Mouse (Mus musculus) embryo, embryonic 10 days (tissue): Measurements from ENCODE around the gene Glul.
"Not testable (repeated sequence)": the region's sequence is repeated elsewhere in the genome, so short reads cannot be mapped to it uniquely, and the experiment has no call there.

Source experiments
- DNase-seq: peaks from one replicate; pipeline ENCODE4 v3.0.0-alpha.2; 2015; ENCODE audit warnings: low spot score

Gene Glul

DNA sequence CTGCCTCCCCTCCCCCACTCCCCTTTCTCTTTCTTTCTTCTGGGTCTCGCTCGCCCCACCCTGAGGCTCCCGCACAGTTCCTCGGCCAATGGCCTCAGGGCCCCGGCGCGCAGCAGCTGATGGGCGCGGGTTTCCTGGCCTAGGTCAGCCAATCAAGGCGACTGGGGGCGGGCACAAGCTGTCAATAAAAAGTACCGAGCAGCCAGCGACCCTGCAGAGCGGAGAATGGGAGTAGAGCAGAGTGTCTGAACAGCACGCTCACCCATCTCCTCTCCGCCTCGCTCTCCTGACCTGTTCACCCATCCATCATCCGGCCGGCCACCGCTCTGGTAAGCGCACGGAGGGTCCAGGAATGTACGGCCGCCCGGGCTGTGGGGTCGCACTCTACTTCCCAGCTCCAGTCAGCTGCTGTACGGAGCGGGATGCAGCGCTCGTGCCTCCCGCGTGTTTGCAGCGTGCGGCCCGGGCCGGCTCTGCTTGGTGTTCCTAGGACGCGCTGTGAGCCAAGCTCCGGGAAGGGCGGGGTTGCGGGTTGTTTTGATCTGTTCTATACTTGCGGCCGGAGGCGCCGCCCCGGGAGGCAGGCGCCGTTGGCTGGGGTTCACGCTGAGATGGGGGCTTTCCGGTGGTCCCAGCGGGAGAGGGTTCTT lies at the start of gene Glul, which contains the start of gene Teddm2:
Gene Glul, plus strand, starts transcription at position 214 of the 650 bp plus-strand sequence.
Gene Teddm2, minus strand, starts transcription at position 498 of the 650 bp plus-strand sequence.
- peak; percentile 97 for DNase-seq

DNA sequence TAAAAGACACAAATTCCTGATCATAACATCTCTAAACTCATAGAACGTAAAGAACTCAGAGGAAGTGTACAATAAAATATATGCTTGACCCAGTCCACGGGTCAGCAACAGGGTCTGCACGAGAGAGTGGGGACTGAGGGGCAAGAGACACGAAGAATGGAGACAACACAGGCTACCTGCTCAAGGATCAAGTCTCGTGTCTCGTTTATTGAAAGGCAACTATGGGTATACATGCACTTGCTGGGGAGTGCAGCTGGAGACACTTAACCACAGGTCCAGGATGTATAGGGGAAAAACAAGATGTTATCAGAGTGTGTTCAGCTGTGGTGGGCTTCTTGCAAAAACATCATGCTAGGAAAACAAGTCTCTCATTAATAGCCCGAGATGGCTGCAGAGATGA lies 47.0 kb upstream of the Glul start:
- DNase-seq, result not testable (repeated sequence)

DNA sequence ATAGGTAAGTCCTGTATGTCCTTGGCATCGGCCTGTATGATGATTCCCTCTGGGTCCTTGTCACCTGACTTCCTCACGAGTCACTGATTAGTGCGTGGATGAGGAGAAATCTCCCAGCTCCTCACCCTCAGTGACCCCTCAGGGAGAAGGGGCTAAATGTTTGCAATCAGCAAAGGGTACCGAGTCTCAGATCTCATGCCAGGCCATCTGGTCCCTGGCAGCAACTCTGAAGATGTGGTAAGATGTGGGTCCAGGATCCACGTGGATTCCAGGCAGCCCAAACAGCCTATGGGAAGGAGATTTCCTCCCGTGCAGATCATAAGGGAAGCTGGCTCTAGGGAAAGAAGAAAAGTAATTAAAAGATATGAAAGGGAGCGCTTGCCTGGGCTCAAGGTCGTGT lies 43.8 kb upstream of the Glul start:
- no peak for DNase-seq

DNA sequence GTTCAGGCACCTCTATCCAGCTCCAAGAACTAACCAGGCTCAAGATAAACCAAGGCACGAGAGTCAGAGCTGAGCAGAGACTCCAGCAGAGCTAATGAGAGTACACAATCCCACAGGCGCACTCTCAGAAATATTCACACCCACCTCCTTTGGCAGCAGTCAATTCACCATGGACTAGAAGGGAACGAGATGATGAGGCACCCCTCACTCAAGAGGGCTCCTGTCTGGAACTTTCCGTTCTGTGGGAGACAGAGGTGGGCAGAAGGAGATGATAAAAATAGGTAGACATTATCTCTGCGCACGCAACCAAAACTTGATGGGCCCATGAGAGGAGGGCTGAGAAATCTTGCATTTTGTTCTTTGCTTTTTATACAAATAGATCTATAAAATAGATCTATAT lies 25.7 kb upstream of the Glul start, which contains the start of gene Teddm1b:
Gene Teddm1b, plus strand, starts transcription at position 301 of the 400 bp plus-strand sequence.
- no peak for DNase-seq

DNA sequence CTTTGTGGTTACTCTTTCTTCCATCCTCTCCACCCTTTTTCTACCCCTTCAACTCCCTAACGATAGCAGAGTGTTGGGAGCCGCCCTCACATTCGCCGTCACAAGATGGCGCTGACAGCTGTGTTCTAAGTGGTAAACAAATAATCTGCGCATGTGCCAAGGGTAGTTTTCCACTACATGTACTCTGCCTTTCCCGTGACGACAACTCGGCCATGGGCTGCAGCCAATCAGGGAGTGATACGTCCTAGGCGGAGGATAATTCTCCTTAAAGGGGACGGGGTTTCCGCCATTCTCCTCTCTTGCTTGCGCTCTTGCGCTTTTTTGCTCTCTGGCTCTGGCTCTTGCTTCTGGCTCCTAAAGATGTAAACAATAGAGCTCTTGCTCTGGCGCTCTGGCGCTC lies 19.4 kb upstream of the Glul start:
- not testable (repeated sequence) for DNase-seq

DNA sequence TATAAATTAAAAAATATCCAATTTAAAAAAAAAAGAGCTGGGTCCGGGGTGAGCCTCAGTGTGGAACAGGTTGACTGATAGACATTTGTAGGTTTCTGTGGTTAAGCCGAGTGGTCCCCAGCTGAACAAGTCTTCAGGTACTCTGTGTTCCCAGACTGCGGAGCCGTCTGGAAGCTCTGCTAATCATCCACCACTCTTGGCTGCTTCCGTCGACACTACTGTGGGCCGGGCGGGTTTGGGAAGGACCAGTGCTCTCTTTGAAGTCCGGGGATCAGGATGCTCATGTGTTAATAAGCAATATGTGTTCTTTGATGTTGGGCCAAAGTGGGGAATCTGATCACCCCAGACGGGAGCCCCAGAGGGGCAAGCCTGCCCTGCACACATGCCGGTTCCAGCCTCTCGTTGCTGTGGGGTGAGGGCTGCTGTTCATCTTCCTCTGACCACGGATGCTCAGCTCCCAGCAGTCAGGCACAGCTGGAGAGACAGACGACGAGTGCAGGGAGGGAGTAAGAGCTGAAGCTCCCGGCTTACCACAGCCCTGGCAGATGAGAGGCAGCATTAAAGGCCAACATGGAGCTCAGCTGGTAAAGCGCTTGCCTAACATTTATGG lies 13.6 kb upstream of the Glul start:
- DNase-seq, result no peak

DNA sequence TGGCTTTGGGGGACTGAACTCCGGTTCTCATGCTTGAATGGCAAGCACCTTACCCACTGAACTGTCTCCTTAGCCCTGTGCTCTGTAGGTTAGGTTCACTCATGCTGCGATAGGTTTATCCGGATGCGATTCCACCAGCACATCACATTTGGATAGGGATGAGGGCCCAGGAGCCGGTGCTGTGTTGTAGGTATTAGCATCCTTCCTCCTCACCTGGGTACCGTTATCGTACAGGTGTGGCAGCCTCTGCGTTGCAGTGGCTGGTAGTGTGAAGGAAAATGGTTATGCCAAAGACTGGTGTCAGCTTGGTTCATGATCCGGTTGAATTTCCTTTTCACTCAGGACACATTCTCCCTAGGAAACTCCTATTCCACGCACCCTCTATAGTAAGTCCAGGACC lies 9.6 kb upstream of the Glul start:
- DNase-seq, result no peak

DNA sequence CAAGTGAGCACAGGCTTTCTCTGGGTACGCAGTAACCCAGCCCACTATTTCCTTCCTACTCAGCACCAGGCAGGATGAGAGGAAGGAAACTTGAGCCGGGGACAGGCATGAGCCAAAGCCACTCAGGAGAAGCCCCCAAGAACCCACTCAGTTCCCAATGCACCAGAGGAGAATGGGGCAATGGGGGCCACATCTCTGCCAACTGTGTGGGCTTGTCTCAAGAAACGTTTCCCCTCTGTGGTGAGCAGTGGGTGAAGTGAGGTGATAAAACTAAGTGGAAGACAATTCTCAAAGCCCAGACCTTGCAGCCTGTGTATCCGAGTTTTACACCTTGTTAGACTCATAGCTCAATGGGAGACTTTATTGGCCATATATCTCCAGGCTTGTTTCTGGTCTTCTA lies 8.3 kb upstream of the Glul start, which contains the start of gene Teddm1a:
Gene Teddm1a, plus strand, starts transcription at position 301 of the 400 bp plus-strand sequence.
- DNase-seq, result no peak

DNA sequence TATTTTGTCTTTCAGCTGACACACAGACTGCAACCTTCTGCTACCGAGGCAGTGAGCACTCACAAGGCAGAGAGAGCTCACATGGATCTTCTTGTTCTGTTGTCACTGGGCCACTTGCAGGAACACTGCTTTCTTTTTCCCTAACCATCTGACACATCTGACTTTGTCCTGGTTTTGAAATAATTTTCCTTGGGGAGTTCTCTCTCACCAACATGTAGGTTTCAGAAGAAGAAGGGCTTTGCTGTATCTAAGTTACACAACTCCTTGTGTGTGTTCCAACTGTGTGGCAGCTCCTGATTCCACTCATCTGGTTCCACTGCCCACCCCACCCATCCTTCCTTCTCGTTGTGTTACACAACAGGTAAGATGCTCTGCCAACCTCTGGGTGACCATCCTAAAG lies 6.0 kb upstream of the Glul start:
- DNase-seq, result no peak

DNA sequence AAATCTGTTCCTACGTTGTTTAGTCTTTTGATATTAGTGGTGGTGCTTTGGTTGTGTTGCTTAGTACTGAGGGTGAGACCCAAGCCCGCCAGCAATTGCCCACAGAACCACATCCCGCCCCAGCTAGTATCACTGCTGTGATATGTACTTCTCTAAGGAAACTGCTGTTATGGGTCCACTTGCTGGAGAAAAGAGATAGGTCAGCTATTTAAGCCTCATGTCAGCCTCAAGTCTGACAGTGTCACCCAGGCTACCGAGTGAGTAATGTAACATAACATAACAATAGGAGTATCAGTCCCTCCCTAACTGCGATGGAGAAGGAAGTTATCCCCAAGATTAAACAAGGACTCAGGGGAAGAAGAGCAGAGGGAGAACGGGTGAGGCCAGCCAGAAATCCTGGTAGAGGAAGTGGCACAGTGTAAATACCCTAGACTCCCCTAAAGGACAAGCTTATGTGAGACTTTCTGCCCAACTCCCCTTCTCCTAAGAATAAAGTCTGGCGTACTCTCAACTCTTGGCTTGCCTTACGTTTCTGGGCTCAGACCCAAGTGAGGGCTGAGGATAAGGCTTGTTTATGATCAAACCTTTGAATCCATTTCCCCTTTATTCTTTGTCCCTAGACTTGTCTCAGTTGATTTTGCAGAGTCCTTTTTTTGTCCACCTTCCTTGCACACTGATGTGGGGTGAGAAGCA lies 5.4 kb upstream of the Glul start:
- DNase-seq, result no peak

DNA sequence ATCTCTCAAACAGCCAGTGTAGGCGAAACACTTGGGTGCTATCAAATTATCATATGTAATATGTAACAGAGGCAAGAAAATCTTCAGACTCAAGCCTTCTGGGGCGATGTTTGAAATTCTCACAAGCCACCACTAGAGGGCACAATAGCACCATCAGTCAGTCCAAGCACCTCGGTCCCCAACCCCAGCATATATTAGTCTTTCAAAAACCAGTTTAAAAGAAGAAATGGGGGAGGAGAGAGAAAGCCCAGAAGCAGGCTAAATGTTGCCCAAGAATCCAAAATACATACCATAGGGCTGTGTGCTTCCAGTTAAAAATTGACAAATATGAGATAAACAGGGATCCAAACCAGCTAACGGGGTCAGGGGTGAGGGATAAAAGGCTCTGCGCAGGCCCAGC lies 4.8 kb upstream of the Glul start:
- DNase-seq, result peak; percentile 84

DNA sequence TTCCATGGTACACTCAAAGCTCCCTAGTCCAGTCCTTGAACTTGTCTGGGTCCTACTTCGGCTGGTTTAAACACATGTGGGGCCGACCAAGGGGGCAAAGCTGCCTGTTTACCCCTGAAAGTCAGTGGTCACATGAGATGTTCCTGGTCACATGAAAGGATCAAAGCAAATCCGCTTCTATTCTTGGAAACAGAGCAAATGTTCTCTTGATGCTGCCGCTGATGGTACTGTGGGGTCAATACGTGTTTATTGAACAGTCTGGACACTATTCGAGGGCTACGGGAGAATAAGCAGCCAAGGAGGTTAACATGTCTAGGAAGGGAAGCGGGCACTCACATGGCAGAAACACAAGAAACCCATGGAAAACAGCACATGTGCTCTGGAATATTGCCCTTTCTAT lies 2.5 kb upstream of the Glul start:
- no peak for DNase-seq

DNA sequence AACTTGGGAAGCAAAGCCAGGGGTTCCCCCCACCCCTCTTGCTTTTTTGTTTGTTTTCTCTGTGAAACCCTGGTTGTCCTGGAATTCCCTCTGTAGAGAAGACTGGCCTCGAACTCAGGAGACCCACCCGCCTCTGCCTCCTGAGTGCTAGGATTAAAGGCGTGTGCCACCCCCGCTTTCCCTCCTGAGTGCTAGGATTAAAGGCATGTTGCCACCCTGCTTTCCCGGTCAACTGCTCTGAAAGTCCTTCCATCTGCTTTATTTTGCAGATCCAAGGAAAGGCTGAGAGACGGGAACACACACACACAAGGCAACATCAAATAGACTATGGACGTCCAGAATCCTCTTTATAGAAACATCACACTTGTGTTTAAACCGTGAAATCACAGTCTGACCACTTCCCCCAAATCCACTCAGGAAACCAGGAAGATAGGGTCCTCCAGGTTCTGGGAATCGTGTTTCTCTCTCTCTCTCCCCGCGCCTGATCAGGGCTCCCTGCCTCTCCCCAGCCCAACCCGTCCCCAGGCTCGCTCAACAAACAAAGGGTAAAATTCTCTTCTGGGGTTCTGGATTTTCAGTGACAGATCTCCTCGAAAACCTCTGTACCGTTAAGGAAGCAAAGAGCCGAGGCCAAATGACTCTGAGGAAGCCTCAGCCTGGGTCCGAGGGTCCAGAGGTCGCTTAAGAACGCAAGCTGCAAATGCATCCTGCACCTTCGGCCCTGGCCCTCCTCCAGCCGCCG lies 584 bp upstream of the Glul start:
- DNase-seq, result peak; percentile 15

DNA sequence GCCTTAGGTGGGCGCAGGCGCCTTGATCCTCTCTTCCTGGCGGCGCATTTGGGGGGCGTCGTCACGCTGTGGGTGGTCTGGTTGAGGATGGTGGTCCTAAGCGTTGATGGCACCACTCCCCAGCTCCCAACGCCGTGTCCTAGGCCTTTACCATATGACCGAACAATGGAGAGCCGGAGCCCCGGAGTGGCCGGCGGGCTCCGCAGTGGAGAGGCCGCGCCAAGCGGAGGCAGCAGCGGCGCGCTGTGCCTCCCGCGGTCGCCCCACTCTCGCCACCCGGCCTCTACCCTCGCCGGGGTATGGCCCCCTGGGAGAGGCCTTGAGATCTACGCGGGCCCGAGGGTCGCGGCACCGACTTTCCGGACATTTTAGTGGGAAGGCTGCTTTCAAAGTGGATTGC lies 637 bp downstream of the Glul start:
- DNase-seq, result peak; percentile 75

DNA sequence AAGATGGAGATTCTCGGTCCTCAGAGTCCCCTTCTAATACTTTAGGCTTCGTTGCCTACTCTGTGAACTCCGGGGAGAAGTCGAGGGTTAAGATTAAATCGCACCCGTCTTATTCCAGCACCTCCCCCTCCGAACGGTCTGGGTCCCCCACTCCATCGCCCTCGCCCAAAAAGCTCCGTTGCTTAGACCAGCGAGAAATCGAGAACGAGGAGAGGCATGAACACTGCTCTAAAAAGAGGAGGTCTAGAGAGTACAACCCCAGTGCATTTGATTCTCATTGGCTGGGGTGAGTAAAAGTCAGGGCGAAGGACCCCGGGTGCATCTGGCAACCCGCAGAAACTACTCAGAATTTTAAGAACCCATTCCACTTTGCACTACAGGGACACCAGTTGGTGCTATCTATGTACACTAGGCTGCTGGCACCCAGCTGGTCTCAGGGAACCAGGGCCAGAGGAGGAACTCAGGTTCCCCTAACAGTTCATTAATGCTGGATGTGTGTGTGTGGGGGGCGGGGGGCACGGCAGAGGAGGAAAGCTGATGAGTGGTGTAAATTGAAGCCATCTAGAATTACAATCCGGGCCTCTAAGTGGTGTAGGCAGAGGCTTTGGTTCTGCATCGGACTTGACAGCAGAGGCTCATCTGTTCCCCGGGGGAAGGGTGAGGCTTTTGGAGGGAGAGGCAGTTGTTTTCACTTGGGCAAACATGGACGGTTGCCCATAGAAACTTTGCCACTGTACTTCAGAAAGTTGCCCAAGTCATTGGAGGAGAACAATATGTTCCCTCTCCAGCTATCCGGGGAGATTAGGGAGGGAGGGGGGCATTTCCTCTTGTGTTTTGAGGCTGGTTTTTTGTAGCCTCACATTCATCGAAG lies 1.4 kb downstream of the Glul start:
- peak; percentile 49 for DNase-seq

DNA sequence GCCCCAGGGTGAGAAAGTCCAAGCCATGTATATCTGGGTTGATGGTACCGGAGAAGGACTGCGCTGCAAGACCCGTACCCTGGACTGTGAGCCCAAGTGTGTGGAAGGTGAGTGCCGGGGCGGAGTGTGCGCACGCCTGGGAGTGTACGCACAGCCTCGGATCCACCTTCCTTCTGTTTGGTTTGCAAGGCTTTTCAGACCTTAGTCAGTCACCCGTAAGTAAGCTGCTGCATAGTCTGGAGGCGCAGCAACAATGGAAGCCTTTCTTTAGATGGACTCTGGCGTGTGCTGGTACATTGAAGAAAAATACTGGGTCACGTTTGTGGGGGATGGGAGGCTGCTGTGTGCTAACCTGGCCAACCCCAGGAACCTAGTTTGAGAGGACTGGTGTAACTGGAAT lies 3.3 kb downstream of the Glul start:
- peak; percentile 67 for DNase-seq

DNA sequence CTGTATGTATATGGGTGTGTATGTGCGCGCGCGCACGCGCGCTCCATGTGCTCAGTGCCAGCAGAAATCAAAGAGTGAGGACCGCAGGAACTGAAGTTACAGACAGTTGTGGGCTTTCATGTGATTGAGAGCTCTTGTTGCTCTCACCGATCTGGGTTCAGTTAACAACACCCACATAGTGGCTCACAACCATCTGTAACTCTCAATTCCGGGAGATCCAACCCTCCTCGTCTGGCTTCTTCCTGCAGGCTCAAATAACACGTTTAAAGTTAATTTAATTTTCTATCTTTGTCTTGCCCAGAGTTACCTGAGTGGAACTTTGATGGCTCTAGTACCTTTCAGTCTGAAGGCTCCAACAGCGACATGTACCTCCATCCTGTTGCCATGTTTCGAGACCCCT lies 4.5 kb downstream of the Glul start:
- DNase-seq, result no peak

DNA sequence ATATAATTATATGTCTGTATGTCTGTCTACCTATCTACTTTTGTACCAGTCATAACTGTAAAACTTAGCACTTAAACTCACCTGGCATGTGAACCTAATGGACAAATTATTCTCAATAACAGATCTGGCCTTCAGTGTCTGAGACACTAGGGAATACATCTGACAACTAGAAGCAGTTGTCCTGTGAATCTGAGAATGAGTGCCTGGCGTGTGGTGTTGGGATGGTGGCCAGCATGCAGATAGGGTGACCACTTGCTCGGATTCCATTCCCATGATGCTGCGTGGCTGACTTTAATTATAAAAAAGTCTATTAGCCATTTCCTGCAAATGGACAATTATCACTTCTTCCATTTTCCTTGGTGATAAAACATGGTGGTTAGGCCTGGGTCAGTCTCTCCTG lies 6.1 kb downstream of the Glul start:
- no peak for DNase-seq

DNA sequence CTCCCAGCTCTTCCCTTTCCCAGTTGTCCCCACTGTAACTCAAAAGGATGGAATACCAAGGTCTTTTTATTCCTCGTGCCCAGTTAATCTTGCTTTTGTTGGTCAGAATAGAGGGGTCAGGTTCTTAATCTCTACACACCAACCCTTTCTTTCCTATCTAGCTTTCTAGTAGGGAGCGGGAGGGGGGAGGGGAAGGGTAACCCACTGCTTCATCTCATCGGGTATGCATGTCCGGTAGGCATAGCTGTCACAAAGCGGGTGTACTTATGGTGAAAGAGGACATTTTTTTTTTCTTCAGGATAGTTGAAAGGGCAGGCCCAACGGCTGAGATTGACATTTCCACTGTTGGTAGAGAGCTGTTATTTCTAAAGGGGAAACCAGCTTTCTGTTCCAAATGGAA lies 8.5 kb downstream of the Glul start:
- no peak for DNase-seq

DNA sequence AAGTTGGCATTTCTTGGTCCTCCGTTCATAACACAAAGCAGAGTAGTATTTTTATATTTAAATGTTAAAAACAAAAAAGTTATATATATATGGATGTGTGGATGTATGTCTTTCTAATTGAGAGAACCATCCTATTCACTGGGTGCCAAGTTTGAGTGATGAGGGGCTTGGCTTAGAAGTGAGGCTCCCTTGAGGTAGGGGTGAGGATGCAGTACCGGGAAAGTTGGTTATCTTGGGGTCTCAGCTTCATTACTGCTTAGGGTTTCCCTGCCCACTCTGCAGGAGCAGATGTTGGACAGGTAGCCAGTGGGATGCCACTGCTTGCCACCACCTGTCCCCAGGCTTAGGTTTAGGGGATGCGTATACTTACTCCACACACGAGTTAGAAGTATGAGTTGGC lies 9.0 kb downstream of the Glul start:
- DNase-seq, result no peak

DNA sequence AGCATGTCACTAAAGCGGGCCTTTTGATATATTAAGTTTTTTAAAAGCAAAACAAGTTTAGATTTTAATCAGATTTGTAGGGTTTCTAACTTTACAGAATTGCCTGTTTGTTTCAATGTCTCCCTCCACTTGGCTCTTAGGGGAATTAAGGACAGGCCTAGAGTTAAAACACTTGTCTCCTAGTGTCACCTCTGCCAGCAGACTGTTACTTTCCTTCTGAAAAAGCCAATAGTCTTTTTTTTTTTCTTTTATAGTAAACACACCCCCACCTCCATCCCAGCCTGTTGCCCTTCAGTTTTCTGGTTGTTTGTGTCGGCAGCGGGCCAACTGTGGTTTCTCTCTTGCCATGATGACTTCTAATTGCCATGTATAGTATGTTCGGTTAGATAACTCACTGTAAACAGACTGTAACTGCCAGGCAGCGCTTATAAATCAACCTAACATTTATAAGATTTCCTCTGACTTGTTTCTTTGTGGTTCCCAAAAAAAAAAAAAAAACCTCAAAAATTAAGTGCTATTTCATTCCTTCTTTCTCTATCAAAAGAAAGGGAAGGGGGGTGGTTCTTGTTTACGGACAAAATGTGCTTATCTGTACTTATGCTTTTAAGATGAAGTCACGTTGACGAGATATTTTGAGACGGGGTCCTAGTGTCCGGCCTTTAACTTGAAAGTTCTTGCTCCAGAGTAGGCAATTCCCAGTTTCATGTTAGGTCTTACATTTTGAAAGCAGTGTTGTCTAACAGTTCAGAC lies 9.6 kb downstream of the Glul start:
- DNase-seq, result no peak
